Comparison of ENCODE assay signal across 17 mouse cellular contexts in the genomic region with DNA sequence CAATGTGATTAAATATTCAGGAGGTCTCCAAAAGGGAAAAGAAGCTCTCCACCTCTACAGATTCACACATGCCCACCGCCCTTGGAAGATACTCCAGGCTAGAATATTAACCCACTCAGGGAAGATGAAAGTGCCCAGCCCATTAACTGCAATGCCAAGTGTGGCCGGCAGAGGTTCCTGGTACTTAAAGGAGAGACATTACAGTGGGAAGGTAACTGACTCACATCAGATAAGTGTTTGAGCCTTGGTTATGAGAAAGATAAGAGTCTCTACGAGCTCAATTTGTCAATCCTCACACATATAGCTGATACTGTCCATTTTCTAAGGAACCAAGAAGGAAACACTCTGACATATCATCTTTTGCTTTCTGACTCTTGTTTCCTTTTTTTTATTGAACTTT. TPM values are rescaled to one million over a fixed set of nuclear protein-coding genes. Genes with fewer than 3 reads are reported as not detected.
A peak's percentile ranks its signal among the peaks of the same experiment; 100 is the strongest.
DNase-seq lines count a peak whose midpoint lies in the region; ATAC-seq and TF ChIP-seq lines count a peak whose summit lies in the region.
"Had no signal": no experiment of that assay in that cellular context is flagged by ENCODE, and none has a peak within 500 bp of the region (broad histone marks: within the 10 kb centered on the region; RNA-seq: fewer than 3 reads in every experiment).

No protein-coding gene starts in this region.

- no peak overlapping the region for H3K4me3 ChIP-seq in lung, embryonic 14.5 days (ENCODE audit: low read depth, low read length)
- H3K4me3 ChIP-seq: hindbrain, embryonic 13.5 days; kidney, embryonic 15.5 days had no signal

- peak; percentile 1 for DNase-seq in embryo, embryonic 10.5 days (ENCODE audit: low spot score)
- no peak for DNase-seq in embryo, embryonic 10 days (ENCODE audit: low spot score)
- DNase-seq in lung, embryonic 14.5 days = peak; percentile 3
- no peak for DNase-seq in lung, postnatal 4 days
- peak; percentile 12 for DNase-seq in adipocyte (ENCODE audit: low spot score)
- DNase-seq in thymus, postnatal 25 days = peak; percentile 17
- no peak for DNase-seq in right cerebral cortex, adult 2 months (ENCODE audit: low spot score in 2 of 2)
- DNase-seq: cerebellum, postnatal 25 days; forebrain, postnatal 0 days; heart, adult 18-20 months had no signal

- no peak for ATAC-seq in lung, embryonic 14.5 days (ENCODE audit: insufficient read depth)
- ATAC-seq in megakaryocyte-erythroid progenitor cell, adult 5-6 weeks (replicated peaks; ENCODE audit: low FRiP score, low TSS enrichment, poor library complexity, severe bottlenecking) = no peak
- ATAC-seq: forebrain, postnatal 0 days had no signal

- no peaks in the 10 kb centered on the region for H3K4me1 ChIP-seq in lung, embryonic 14.5 days (ENCODE audit: insufficient read depth)
- H3K4me1 ChIP-seq: hindbrain, embryonic 13.5 days; kidney, embryonic 15.5 days had no signal

- H3K4me2 ChIP-seq in lung, embryonic 14.5 days = no peak overlapping the region
- H3K4me2 ChIP-seq: hindbrain, embryonic 13.5 days; kidney, embryonic 15.5 days; liver, embryonic 11.5 days had no signal

- peak; percentile 47 for TF ChIP-seq CTCF in lung, embryonic 14.5 days (IDR thresholded peaks at IDR 0.05; ENCODE audit: low read depth)

- H3K9ac ChIP-seq in lung, embryonic 14.5 days = no peak overlapping the region
- H3K9ac ChIP-seq: forebrain, postnatal 0 days; hindbrain, embryonic 13.5 days; kidney, embryonic 15.5 days had no signal

- H3K36me3 ChIP-seq in lung, embryonic 14.5 days (ENCODE audit: insufficient read depth) = no peaks in the 10 kb centered on the region
- H3K36me3 ChIP-seq: hindbrain, embryonic 13.5 days; kidney, embryonic 15.5 days had no signal

- WGBS in lung, embryonic 14.5 days = 38% methylated on average over 3 of the region's 3 CpGs

- H3K27ac ChIP-seq in lung, embryonic 14.5 days (ENCODE audit: low read depth) = no peak overlapping the region
- H3K27ac ChIP-seq: hindbrain, embryonic 13.5 days; kidney, embryonic 15.5 days; macrophage had no signal

- H3K9me3 ChIP-seq in lung, embryonic 14.5 days (ENCODE audit: low read depth, low read length) = no peaks in the 10 kb centered on the region
- H3K9me3 ChIP-seq: hindbrain, embryonic 13.5 days; kidney, embryonic 15.5 days had no signal

- no peaks in the 10 kb centered on the region for H3K27me3 ChIP-seq in lung, embryonic 14.5 days (ENCODE audit: insufficient read depth, low read length)
- H3K27me3 ChIP-seq: hindbrain, embryonic 13.5 days; kidney, embryonic 15.5 days had no signal

RNA-seq across cellular contexts. Expression of gene Tas2r144, which starts 28.9 kb away (rescaled TPM):
- not detected in 2 replicates for polyA plus RNA-seq in lung, embryonic 14.5 days (2014; fragmentation: Nextera tagmentation; extraction: Ambion mirVana)
- not detected in 2 replicates for total RNA-seq in megakaryocyte-erythroid progenitor cell, adult 5-6 weeks (2014; fragmentation: Nextera tagmentation)
- not detected in 2 replicates for total RNA-seq in megakaryocyte-erythroid progenitor cell, adult 5-6 weeks (2017)
- total RNA-seq: forebrain, postnatal 0 days; heart, adult 18-20 months; neutrophil, adult 5-6 weeks had no signal
- polyA plus RNA-seq: C2C12; forebrain, postnatal 0 days; hindbrain, embryonic 13.5 days; kidney, embryonic 15.5 days; liver, embryonic 11.5 days; macrophage had no signal

RNA-seq across cellular contexts. Expression of gene Tas2r139, which starts 45.5 kb away (rescaled TPM):
- polyA plus RNA-seq in lung, embryonic 14.5 days (2014; fragmentation: Nextera tagmentation; extraction: Ambion mirVana) = not detected in 2 replicates
- total RNA-seq in megakaryocyte-erythroid progenitor cell, adult 5-6 weeks (2014; fragmentation: Nextera tagmentation) = not detected in 2 replicates
- total RNA-seq in megakaryocyte-erythroid progenitor cell, adult 5-6 weeks (2017) = not detected in 2 replicates
- total RNA-seq: forebrain, postnatal 0 days; heart, adult 18-20 months; neutrophil, adult 5-6 weeks had no signal
- polyA plus RNA-seq: C2C12; forebrain, postnatal 0 days; hindbrain, embryonic 13.5 days; kidney, embryonic 15.5 days; liver, embryonic 11.5 days; macrophage had no signal

RNA-seq across cellular contexts. Expression of gene Gstk1, which starts 59.5 kb away (rescaled TPM):
- polyA plus RNA-seq in lung, embryonic 14.5 days (2014; fragmentation: Nextera tagmentation; extraction: Ambion mirVana) = 31.8 and 34.2 TPM in 2 replicates
- 6.0 and 7.8 TPM in 2 replicates for total RNA-seq in megakaryocyte-erythroid progenitor cell, adult 5-6 weeks (2014; fragmentation: Nextera tagmentation)
- 1.6 and 5.3 TPM in 2 replicates for total RNA-seq in megakaryocyte-erythroid progenitor cell, adult 5-6 weeks (2017)

Comparison
In these comparisons a context has a peak if more than half of its experiments do, and no peak if none do; other contexts are left out.
1. DNase-seq: peak in embryo, embryonic 10.5 days (single experiment), lung, embryonic 14.5 days (single experiment), adipocyte (single experiment) and thymus, postnatal 25 days (single experiment); none in embryo, embryonic 10 days (single experiment), lung, postnatal 4 days (0 of 2) and right cerebral cortex, adult 2 months (0 of 2).